Mouse (Mus musculus): ENCODE measurements around the gene Mogat1.
"Not testable (repeated sequence)": the region's sequence is repeated elsewhere in the genome, so short reads cannot be mapped to it uniquely, and the experiment has no call there.

The Mogat1 gene

DNA sequence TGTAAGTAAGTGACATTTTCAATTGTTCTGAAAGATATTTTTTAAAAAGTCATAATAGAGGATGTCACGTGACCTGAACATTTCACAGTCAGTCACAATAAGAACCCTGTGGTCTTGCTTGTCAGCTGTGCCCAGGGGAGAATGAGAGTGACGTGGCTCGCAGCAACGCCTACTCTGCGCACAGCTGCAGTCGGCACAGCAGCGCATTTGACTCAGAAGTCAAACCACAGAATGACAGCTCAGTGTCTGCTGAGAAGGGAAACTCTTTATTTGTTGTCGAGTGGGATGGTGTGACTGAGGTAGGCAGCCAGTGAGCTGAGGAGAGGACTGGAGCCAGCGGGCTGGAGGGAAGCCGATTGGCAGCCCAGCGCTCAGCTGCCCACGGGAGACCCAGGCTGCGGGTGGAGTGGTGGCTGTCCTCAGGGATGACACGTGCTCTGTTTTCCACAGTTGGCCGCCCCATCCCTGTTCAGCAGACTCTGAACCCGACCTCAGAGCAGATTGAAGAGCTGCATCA lies 26.8 kb downstream of the Mogat1 start:
- DNase-seq, result peak; percentile 66

DNA sequence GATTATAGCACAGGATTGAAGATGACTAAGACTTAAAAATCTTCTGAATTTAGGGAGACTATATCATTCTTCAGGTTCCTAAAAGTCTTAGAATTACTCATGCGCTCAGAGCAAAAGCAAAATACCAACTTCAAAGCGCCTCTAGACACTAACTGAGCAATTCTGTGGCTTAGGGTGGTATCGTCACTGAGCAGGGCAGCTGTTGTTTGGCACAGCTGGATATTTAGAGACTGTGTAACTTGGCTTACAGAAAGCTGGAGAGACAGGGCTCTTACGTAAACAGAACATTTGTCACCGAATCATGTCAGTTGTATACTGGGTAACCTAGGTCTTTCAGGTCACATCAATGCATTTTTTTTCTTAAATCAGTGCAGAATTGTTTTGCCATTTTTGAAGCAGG lies 27.6 kb downstream of the Mogat1 start:
- DNase-seq, result no peak

DNA sequence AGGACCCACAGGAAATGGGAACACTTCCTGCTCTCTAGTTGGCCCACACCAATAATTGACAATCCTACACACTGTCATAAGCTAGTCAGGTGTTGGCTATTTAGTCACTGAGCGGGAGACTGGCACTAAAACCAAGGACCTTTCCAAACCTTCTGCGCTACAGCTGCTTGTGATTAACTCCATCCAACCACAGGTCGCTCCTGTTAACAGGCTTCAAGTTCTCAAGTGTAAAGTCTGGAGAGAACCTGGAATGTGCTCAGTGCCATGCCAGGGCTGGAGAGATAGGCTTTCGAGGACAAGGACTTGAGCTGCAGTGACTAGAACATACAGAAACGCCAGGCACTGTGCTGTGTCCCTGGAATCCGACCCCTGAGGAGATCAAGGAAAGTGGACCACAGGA lies 28.4 kb downstream of the Mogat1 start:
- no peak for DNase-seq

GRCm38 (mm10) chr1:78543631-78544030 lies 32.8 kb downstream of the Mogat1 start:
- DNase-seq, result not testable (repeated sequence)

- no peak for DNase-seq
Observed at GRCm38 (mm10) chr1:78546258-78546657, 35.5 kb downstream of the Mogat1 start.

- DNase-seq, result no peak
Observed at GRCm38 (mm10) chr1:78548961-78549360, 38.2 kb downstream of the Mogat1 start.

DNA sequence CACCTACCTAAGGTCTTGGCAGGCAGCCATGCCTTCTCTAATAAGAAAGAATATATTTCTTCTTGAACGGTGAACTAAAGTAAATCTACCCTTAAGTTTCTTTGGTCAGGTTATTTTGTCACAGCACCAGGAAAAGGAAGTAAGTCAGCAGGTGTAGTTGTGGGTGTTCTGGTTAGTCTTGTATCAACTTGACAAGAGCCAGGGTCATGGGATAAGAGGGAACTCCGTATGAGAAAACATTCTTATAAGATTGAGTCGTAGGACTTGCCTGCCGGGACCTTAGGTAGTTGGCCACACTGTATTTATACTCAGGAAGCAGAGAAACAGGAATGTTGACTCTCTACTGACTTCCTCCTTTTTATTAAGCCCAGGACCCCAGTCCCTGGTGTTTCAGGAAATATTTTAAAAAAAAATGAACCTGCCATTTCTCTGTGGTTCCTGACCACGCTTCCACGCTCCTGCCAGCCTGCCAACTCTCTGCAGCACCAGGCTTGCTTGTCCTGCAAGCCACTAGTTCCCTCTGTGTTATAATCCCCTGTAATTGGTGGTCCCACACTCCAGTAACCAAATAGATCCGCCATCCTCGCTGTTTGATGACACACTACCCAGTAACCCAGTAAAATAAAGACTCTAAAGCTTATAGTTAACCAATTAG lies 43.3 kb downstream of the Mogat1 start:
- no peak for DNase-seq

GRCm38 (mm10) chr1:78566963-78567362 lies 56.2 kb downstream of the Mogat1 start:
- no peak for DNase-seq

DNA sequence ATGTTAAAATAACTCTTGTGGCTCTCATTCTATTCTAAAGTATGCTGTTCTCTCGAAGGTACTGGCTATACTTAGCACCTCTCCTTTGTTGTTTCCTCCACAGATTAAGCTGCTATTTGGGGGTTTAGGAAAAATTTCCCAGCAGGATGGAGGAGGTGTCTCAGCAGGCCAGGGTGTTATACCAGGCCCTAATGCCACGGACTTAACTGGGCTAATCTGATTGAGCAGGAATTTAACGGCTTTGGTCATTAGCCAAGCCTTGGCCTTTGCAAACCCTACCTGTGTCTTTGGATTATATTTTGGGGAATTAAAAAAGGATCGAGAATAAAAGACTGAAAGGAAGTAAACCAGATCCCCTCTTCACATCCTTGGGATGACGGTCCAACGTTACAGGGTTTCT lies 56.6 kb downstream of the Mogat1 start:
- DNase-seq, result no peak

DNA sequence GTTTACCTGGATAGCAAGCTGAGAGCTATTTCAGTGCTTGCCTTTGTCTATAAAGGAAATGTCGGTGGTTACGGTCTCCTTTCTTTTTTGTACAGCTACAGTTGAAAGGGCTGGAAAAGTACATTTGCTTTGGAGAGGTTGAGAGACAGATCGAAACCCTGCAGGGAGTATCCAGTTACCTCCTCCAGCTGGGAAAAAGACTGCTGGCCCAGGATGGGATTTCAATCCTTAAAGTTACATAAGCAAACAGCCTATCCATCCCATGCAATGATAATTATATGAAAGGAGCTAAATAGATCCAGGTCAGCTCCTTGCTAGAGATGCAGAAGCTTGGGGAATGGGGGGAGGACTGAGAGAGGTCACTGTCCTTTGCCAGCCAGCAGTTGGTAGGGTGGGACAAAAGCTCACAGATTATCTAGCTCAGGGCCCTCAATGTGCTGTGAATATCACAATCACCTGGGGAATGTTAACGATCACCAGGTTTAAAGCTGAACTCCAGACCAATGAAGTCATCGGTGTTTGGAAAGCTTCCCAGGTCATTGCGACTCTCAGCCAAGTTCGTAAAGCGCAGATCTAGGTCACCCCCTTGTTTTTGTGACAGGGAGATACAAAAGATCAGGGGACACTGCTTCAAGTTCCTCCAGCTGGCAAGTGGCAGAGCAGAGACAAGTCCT lies 57.2 kb downstream of the Mogat1 start:
- DNase-seq, result no peak

- DNase-seq, result peak; percentile 10
Observed at GRCm38 (mm10) chr1:78569617-78570016, 58.8 kb downstream of the Mogat1 start.

DNA sequence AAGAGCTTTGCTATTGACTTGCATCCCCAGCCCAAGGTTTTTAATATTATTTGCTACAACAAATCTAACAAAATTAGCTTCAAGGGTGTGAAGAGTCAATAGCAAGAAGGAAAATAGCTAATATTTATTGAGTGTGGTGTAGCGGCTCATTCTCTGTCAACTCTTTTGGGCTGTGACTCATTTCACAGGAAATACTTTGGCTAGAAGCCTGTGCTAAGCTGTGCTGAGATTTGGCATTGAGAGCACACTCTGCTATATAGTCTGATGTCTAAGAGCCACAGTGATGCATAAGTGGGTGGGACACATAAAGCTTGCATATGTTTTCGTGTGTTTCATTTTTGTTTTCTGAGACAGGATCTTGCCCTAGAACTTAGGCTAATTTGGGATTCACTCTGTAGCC lies 74.3 kb downstream of the Mogat1 start:
- DNase-seq, result no peak

- no peak for DNase-seq
Observed at GRCm38 (mm10) chr1:78586986-78587385, 76.2 kb downstream of the Mogat1 start.

All from lung, postnatal 10 days (tissue).